Mouse (Mus musculus): ENCODE measurements at regions not wholly inside any gene's neighbourhood (a gene's known extent, or its start where the extent isn't known, plus 50 kb on each side); places are given as distances from the start of the nearest gene placed in this dataset.

DNA sequence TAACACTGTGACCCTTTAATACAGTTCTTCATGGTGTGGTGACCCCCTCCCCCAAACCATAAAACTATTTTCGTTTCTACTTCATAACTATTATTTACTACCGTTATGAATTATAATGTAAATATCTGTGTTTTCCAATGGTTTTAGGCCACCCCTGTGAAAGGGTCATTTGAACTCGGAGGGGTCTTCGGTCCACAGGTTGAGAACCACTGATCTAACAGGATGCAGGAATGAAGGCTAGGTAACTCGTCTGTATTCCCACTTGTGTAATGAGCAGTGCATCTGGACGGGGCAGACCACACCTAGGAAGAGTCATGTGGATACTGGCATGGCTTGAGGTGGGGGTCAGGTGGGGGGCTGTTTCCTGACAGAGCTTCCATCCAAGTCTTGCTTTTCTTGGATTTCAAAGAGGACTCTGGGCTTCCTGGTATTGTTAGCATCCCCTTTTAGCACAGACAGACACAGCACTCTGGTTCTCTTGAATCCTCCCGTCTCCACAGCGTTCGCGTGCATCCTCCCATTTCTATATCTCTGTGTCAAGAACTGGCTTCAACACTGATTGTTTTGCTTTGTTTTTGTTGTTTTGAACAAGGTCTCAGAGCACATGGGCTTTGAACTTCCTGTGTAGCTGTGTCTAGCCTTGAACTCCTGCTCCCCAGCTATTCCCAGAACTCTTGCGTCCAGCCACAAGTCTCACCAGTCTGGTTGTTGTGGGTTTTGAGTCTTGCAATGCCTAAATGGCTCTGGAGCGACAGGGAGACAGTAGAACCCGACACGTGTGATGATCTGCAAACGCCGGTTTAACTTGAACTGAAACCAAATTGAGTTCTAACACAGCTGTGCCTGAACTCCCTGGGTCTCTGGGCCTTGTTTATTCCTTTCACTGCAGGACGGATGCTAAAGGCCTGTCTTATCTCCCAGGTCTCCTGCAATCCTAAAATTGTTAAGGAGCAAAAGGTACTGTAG, 75.4 kb upstream of the Ralgps2 start:
- no peak for DNase-seq (ENCODE audit: low spot score in 2 of 2)

DNA sequence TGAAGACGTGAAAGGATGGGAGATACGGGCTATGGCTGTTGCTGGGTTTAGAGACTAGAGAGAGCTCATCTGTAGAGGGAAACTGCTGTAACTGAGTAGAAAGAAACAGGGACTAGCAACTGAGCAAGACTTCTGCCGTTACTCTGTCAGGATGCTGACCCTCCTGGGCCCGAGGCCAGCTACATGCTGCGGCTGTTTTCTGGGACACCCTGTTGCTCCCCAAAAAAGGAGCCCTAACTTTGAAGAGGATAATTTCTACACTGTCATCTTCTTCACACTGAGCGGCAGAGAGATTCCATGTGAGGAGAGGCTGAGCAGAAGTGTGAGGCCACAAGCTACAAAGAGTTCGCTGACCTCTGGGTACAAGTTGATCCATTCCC, 74.2 kb upstream of the Ralgps2 start:
- no peak for DNase-seq (ENCODE audit: low spot score in 2 of 2)

DNA sequence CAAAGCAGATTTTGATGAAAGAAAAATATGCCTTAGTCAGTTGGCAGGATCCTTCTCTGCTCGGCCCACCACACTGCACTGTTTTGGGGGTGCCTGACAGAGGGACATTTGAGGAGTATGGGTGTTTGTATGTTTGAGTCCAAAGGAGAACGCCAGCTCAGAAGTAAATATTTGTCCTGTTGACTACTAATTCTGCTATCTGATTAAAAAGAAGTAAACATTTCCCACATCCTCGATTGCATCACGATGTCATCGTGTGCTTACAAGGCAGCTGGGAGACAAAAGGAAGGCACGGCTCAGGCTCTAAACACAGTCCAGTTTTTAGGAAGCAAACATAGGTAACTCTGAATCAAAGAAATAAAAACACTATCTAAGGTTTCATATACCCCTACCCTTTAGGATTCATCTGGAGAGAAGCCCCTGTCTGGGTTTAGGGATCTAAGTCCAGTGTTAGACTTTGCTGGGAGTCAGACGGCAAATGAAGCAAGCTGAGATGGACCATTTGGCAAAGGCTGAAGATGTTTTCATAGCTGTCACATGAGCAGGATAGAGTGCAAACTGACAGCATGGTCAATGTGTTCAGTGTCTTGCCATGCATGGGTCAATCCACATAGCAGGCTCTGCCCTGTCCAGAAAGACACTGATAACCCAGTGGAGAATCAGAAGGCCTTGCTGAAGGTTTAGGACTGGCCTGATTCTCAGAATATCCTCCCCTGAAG, 73.7 kb upstream of the Ralgps2 start:
- no peak for DNase-seq (ENCODE audit: low spot score in 2 of 2)

DNA sequence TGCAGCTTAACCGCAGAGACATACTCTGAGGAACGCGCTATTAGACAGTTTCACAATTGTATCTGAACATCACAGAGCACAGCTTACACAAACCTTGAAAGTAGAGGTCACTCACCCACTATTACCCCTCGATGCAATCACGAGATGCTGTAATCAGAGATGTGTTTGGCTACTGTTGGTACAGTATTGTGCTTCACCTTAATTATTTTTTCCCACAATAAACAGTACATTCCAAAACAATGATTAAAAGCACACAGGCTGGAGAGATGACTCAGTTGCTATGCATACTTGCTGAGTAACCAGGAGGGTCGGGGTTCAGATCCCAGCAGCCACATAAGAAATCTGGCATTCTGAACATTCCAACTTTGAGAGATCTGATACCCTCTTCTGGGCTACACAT, 71.8 kb upstream of the Ralgps2 start:
- DNase-seq (ENCODE audit: low spot score in 2 of 2): no peak

DNA sequence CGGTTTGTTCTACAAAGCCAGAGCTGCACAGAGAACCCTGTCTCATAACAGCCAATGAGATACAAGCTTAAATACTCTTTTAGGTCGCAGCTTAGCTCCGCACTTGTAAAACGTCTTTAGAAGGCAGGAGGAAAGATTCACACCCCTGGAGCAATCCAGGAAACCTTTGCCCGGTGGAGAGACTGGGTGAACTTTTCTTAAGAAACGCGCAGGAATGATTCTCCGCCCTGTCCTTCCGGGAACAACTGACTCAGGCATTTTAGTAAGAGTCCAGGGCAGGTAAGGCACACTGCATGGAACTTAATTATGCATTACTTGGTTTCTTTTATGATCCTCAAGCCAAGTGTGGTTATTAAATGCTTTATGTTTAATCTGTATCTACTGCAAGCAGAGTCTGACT, 70.0 kb upstream of the Ralgps2 start:
- DNase-seq (ENCODE audit: low spot score in 2 of 2): no peak

DNA sequence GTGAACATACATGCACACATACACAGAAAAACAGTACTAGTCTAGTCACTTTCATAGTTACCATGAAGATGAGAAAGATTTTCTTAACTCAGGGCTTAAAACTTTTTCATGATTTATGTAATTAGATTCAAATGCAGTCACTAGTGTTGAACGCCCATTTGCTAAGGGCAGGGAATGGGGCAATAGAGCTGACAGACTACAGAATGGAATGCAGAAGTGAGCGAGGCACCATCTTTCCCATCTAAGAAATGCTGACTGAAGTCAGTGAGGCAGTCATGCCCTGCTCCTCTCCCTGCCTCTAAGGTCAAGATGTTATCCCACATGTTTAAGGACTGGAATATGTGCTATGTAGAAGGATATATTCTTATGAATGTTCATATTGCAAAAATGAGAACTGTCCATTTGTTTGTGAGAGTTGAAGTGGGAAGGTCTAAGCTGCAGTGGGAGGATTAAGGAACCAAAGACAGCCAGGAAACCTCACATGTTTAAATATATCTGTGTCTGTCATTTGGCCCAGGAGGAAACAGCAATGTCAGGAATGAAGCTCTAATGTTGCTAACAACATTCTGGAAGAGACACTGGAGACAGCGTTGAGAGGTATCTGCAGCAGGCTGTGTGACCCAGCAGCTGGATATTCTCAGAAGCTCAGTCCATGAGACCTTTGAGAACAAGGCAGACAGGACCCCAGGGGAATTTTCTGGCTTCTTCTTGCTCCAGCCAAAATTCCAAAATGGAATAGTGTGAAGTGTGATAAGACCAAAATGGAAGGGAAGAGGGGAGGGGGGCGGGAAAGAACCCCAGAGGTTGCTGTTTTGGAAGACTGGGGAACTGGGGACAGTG, 68.7 kb upstream of the Ralgps2 start:
- no peak for DNase-seq (ENCODE audit: low spot score in 2 of 2)

DNA sequence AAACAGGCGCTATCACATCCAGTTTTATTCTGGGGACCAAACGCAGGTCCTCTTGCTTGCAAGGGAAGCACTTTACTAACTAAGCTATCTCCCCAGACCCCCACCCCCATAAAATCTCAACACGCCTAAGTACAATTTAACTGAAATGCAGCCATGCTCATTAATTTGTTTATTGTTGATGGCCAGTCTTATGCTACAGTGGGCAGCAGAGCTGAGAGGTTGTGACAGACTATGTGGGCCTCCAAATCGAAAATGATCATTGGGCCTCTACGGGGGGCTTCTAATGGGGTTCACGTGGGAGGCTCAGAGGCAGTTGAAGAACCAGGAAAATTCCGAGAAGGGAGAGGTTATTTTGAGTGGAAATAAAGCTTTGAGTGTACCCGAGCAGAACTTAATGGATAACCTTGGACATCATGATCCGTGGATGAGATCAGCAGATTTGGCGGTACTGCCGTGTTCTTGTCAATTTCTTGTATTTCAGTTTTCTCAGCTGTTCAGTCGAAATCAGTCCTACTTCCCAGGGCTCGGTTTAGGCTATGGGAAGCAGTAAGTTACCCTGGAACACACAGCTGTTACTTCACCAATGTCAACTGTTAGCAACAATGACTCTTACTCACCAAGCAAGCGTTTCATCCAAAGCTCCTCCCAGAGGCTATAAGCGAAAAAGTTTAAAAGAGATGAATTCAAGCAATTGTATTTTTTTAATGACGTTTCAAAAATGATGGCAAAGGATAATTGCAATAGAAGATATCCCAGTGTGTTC, 65.1 kb upstream of the Ralgps2 start:
- DNase-seq (ENCODE audit: low spot score in 2 of 2): no peak

DNA sequence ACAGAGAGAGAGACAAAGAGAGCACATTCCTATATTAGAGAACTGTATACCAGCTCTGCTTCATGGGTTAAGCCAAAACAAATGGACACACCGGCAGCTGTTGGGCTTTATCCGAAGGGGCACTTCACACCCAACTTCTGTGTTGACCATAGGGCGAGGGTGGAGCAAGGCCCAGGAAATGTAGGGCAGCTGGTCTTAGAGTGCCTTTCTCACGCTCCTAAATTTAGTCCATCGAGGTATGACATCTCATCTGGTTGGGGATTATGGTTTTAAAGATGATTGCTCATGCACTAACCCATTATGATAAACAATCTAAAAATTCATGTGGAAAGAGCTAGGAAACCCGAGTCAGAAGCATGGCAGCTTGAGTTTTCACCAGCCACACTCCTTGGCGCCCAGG, 63.6 kb upstream of the Ralgps2 start:
- DNase-seq (ENCODE audit: low spot score in 2 of 2): no peak

DNA sequence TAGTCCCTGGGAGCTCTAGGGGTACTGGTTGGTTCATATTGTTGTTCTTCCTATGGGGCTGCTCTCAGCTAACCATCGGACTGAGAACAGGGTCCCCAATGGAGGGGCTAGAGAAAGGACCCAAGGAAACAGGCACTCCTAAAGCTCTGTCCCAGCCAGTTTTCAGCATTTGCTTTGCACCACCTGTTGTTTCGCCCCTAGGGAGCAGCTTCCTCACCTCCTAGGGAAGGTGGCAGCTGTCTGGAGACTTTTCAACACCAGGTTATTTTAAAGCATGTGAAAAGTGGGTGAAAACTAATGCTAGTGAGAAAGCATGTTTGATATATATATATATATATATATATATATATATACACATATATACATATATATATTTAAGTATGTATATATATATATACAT, 62.8 kb upstream of the Ralgps2 start:
- DNase-seq (ENCODE audit: low spot score in 2 of 2): no peak

DNA sequence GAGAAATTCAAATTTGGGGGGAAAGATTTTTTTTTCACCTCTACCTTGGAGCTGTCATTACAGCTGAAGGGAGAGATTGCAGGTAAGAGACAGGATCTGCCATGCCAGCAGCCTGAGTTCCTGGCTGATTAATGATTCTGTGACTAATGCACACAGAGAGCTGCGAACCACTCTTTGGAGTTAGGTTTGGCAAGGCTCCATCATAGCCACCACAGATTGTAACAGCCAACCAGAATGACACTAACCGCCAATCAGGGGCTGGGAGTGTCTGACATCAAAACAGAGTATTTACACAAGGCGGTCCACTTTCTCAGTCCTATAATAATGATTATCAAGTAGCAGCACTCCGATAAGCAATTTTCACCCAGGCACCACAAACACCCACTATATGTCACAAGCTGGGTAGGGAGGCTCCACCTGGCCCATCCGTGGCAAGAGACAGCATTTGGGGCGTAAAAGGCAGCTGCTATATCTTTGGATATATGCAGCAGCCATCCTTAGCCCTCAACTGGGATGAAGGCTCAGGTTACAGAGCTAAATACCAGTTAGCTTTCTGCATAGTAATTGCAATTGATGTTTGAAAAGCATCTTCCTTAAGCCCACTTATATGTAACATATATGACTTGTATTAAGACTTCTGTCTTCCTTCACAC, 61.7 kb upstream of the Ralgps2 start:
- DNase-seq (ENCODE audit: low spot score in 2 of 2): no peak

DNA sequence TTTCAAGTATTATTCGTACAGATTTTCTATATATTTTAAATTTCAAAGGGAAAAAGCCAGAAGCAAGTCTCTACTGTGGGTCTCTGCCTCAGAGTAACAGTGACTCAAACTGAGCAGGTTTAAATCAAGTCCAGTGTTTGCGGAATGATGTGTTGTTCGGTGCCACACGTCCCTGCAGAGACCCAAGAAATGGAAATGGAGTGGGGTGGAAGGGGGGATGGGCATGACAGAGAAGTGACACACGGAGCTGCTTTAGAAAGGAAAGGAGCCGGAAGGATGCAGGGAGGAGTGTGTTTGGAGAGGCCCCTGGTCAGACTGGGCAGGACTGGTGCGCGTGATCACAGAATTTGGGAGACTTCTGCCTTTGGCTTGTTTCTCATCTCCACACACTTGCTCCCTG, 60.5 kb upstream of the Ralgps2 start:
- DNase-seq (ENCODE audit: low spot score in 2 of 2): no peak

DNA sequence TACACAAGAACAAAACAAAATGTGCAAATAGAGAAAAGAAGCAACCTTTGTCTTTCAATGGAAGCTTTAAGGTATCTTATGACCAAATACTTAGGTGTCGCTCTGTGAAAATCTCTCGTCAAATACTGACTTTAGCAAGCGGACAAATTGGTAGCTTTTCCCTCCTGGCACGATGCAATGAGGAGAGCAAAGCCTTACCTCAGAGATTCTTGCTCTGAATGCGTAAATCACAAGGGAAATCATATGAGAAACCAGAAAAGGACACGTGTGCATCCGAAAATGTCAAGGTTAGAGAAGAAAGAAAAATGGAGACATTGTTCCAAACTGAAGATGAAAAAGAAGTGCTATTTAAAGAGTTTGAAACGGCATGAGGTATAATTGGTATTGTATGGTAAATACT, 59.8 kb upstream of the Ralgps2 start:
- DNase-seq (ENCODE audit: low spot score in 2 of 2): no peak

DNA sequence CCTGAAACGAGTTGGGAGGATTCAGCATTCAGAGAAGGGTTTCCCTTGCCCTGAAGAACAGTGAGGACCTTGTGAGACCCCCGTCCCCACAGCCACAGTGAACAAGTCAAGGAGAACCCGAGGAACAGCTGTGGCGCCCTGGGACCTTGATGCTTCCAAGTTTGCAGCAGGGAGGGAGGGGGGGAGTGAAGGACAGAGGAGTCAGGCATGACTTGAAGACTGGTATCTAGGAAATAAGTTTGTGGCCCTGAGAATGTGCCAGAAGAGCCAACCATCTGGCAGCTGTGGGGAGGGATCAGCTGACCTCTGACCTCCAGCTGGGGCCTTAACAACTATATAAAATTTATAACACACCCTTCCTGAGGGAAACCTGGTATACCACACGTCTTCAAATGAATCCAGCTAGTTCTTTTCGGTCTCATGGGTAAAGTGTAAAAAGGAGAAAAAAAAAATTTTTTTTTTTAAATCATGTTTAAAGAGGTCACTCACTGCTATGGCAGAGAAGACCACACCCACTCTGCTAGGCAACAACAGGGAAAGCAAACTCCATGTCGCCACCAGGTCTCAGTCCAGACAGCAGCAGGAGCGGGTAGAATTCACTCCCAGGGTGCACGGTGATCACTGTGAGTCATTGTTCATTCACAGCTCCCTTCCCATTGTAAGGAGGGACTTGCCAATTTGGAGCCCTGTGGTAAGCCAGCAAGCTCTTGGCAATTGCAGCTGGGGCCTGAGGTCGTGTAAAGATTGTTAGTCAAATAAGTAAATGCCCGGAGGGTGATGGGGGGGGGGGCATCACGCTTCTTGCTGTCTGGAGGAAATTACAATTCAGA, 58.3 kb upstream of the Ralgps2 start:
- DNase-seq (ENCODE audit: low spot score in 2 of 2): no peak

DNA sequence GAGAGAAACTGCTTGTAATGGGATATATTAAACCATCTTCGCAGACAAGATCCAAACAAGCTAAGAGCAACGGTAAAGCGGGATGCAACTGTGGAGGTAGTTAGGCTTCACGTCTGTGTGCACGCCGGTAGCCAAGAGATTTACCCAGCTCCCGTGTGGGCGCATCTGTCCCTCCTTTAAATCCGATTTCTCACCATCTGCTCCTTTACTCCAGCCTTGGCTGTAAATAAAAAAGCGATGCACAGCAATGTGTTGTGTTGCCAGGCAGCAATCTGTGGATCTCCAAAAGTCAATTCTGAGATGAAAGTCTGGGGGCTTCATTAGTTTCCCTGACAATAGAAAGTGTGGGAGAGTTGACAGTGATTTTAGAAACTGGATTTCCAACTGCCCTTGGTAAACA, 57.6 kb upstream of the Ralgps2 start:
- peak in 1 of 2 experiments; percentile 73 for DNase-seq (ENCODE audit: low spot score in 2 of 2)

DNA sequence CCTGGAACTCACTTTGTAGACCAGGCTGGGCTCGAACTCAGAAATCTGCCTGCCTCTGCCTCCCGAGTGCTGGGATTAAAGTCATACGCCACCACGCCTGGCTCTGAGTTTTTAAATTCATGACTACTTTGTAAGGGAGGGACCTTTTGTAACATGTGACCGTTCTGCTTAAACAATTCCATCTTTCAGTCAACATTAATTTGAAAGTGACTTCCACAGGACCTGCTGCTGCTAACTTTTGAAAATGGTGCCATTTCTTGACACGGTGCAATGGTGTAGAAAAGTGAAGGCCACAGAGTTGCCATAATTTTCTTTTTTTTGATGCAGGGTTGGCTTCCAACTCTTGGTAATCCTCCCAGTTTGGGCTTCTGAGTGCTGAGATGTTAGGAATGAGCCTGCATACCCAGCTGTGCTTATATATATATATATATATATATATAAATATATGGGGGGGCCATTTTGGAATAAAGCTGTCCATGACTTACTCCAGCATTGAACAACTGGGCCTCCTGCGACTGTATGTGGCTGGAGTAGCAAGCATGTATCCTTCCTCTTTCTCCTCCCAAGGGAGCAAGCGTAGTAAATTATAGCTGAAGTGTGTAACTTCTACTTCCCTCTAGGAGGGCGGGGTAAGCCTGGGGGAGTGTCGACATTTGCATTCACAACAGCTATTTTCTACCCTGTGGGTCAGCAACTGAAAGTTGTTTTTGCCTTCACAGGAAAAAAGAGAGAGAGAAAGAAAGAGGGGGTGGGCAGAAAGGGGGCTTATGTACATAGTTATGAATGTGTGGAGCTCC, 56.9 kb upstream of the Ralgps2 start:
- no peak for DNase-seq (ENCODE audit: low spot score in 2 of 2)

DNA sequence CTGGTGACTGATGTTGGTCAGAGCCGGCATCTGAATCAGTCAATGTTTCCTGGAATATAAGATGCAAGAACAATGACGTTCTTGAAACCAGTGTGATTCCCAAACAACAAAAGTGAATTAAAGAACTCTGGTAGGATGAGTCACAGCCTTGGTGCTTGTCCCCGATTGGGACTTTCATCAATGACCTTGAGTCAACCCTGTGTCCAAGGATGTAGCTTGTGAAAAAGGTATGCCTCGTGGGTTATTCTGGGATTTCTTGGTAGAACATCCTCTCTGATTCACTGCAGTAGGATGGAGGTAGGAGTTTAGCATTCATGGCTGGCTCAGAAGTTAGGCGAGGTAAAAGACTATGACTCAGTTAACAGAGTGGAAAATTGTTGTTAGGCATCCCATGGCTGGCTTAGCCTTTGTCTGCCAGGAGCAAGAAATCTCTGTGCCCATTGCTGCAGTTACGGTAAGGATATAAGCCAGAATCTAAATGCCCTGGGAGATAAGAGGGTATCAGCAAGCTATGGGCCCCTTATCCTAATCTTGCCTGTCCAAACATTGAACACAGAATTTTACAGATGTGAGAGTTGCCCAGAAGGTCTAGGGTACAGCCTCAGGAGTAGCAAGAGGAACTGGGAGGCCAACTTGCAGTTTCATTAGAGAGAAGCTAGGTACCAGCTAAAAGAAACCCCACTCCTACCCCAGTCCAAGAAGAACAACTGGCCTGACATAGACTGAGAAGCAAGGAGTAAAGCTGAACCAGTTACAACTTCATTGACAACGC, 55.9 kb upstream of the Ralgps2 start:
- no peak for DNase-seq (ENCODE audit: low spot score in 2 of 2)

DNA sequence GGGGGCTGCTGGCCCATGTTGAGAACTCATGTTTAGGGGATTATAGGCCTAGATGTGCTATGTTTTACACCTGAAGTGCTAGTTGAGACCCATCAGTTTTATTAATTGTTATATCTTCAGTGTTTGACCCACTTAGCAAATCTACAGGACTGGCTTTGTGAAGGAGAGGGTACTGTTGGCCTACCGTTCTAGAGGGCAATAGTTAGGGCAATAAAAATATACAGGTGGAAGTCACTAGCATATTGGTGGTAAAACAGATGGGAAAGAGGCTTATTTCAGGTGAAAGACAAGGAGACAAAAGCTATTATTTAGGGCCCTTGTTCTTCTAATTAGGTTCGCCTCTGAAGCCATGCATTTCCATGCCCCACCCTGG, 55.2 kb upstream of the Ralgps2 start:
- DNase-seq (ENCODE audit: low spot score in 2 of 2): no peak

DNA sequence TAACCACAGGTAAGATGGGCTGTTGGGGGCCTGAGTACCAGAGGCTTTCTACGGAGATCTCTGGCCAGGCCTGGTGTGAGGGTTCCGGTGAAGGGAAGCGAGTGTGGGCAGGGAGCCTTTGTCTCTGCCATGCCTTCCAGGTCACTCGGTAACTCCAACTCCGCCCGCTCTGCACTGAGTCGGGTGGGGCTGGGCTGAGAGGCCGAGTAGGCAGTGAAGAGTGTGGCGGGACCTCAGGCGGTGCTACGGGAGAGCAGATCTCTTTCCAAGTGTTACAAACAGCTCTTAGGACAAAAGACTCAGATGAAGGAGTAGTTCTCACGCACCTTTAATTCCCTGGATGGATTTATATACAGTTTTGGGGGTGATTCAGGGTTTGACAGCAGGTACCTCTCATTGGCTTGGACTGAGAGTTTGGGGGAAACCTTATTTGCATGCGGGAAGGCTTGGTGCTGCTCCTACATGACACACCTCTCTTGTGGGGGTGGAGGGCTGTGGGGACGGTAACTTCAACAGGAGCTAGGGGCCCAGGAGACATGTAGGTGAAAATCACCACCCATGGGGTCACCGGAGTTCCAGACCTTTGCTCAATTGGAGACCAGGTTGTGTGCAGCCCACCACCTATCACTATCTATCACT, 54.7 kb upstream of the Ralgps2 start:
- DNase-seq (ENCODE audit: low spot score in 2 of 2): no peak
